Mouse (Mus musculus): Measurements from ENCODE around the gene Gm12169. TPM values are rescaled to one million over a fixed set of nuclear protein-coding genes. Genes with fewer than 3 reads are reported as not detected.

Gm12169 gene
- polyA plus RNA-seq, 1 experiment: not detected

DNA sequence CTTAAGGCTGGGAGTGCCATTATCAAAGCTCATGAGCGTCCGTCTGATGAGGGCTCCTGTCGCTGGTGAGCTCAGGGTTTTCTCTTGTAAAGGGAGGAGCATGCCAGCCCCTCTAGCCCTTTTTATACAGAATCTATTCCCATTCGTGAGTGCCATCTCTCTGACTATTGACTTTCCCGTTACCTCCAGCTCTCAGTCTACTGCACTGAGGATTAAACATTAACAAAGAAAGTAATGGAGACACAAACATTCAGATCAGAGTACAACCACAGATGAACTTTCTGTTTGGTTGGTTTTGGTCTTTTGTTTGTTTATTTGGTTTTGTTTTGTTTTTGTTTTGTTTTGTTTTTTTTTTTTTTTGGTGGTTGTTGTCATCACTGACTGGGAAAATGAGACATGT is 58.7 kb downstream of the Gm12169 start:
- DNase-seq (ENCODE audit: low read depth, low spot score): no peak
- 51% methylated on average over 5 of the region's 5 CpGs for WGBS

Other genes with a start within 250 kb of the Gm12169 start
- 3.7 and 5.2 TPM in 2 replicates for gene Cyfip2, start 211.4 kb upstream of the Gm12169 start, polyA plus RNA-seq (2012; rRNA removed)
- 1.2 and 1.8 TPM in 2 replicates for gene Itk, start 134.7 kb upstream of the Gm12169 start, polyA plus RNA-seq (2012; rRNA removed)
- 0.04 and 0.29 TPM in 2 replicates for gene Fam71b, start 127.7 kb upstream of the Gm12169 start, polyA plus RNA-seq (2012; rRNA removed)
- gene Med7, start 87.3 kb upstream of the Gm12169 start, polyA plus RNA-seq (2012; rRNA removed): 7.4 and 10.5 TPM in 2 replicates
- 0.41 and 0.67 TPM in 2 replicates for gene Havcr2, start 69.3 kb upstream of the Gm12169 start, polyA plus RNA-seq (2012; rRNA removed)
- gene BC053393, start 47.3 kb downstream of the Gm12169 start, polyA plus RNA-seq (2012; rRNA removed): not detected in 2 replicates
- gene Dppa1, start 105.0 kb downstream of the Gm12169 start, polyA plus RNA-seq (2012; rRNA removed): not detected in 2 replicates
- 1.6 and 3.3 TPM in 2 replicates for gene Timd2, start 182.8 kb downstream of the Gm12169 start, polyA plus RNA-seq (2012; rRNA removed)
- 0.30 and 0.58 TPM in 2 replicates for gene Havcr1, start 210.9 kb downstream of the Gm12169 start, polyA plus RNA-seq (2012; rRNA removed)